ENCODE assay signal across 19 mouse cellular contexts in the genomic region with DNA sequence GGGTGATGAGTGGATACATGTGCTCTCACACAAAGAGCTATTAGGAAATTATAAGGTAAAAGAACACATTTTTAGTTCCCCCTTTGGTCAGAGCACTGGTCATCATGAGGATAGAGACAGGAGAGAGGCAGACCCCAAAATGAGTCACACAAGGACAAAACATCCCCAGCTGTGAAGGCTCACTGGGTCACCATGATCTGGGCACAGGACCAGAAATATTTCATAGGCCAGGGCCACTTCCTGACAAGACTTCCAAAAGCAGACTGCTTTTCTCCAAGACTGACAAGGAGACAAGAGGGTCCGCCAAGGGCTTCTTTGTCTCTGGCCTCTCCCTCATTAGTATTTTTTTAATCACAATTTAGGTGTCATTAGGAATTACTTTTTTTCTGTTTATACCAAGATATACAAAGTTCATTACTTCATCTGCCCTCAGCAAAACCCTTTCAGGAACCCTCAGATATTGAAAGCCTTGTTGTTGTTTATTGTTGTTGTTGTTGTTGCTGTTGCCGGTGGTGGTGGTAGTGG. TPM values are rescaled to one million over a fixed set of nuclear protein-coding genes. Genes with fewer than 3 reads are reported as not detected.
DNase-seq lines count a peak whose midpoint lies in the region; ATAC-seq and TF ChIP-seq lines count a peak whose summit lies in the region.
"Had no signal": no experiment of that assay in that cellular context is flagged by ENCODE, and none has a peak within 500 bp of the region (broad histone marks: within the 10 kb centered on the region; RNA-seq: fewer than 3 reads in every experiment).

A gene (minus strand): TSS at position 475 of the 525 bp plus-strand sequence.

- H3K9me3 ChIP-seq in heart, embryonic 11.5 days (replicated peaks; ENCODE audit: control insufficient read depth, low read length): no peaks in the 10 kb centered on the region
- H3K9me3 ChIP-seq: embryonic facial prominence, embryonic 13.5 days; forebrain, embryonic 10.5 days had no signal

- H3K4me3 ChIP-seq in heart, adult 2 months: no peak within 1 kb of the TSS
- no peak within 1 kb of the TSS for H3K4me3 ChIP-seq in heart, embryonic 11.5 days (ENCODE audit: low read depth, low read length)
- H3K4me3 ChIP-seq: embryonic facial prominence, embryonic 13.5 days; forebrain, embryonic 10.5 days; megakaryocyte, embryonic 14.5 days had no signal

- no peak for TF ChIP-seq CTCF in heart, adult 2 months (IDR thresholded peaks at IDR 0.05)

- intact Hi-C loops in heart, adult 2 months (cut with DNase I): no loop called here
- intact Hi-C loops in heart, postnatal 25 days (cut with DNase I): no loop called here
- intact Hi-C loops in gastrocnemius, postnatal 36 days (cut with DNase I): no loop called here

- H3K79me2 ChIP-seq in heart, adult 2 months (replicated peaks; ENCODE audit: control insufficient read depth, insufficient read depth, low read length): no peaks in the 10 kb centered on the region

- H3K27me3 ChIP-seq in heart, adult 2 months (ENCODE audit: control insufficient read depth, insufficient read depth, low read length): no peaks in the 10 kb centered on the region
- H3K27me3 ChIP-seq in heart, embryonic 11.5 days (ENCODE audit: control insufficient read depth, insufficient read depth, low read length): no peaks in the 10 kb centered on the region
- H3K27me3 ChIP-seq: embryonic facial prominence, embryonic 13.5 days; megakaryocyte, embryonic 14.5 days had no signal

- no peaks in the 10 kb centered on the region for H3K4me1 ChIP-seq in heart, adult 2 months (ENCODE audit: control insufficient read depth, insufficient read depth, low read length)
- H3K4me1 ChIP-seq in heart, embryonic 11.5 days (ENCODE audit: control insufficient read depth, insufficient read depth, low read length): no peaks in the 10 kb centered on the region
- H3K4me1 ChIP-seq: embryonic facial prominence, embryonic 13.5 days; forebrain, embryonic 10.5 days; megakaryocyte, embryonic 14.5 days had no signal

- H3K9ac ChIP-seq in heart, adult 2 months (ENCODE audit: low read depth, low read length): no peak within 1 kb of the TSS
- no peak within 1 kb of the TSS for H3K9ac ChIP-seq in heart, embryonic 11.5 days (ENCODE audit: low read depth, low read length)
- H3K9ac ChIP-seq: embryonic facial prominence, embryonic 13.5 days had no signal

- no peak for TF ChIP-seq EP300 in heart, adult 2 months (IDR thresholded peaks at IDR 0.05; ENCODE audit: insufficient read depth, low read depth, low read length)

- 81% methylated on average over 2 of the region's 2 CpGs for WGBS in heart, adult 2 months
- 86% methylated on average over 2 of the region's 2 CpGs for WGBS in heart, embryonic 11.5 days (ENCODE audit: insufficient replicate concordance)

- H3K4me2 ChIP-seq in heart, embryonic 11.5 days: no peak within 1 kb of the TSS
- H3K4me2 ChIP-seq: embryonic facial prominence, embryonic 13.5 days; liver, embryonic 11.5 days had no signal

- DNase-seq in heart, adult 2 months: peak; percentile 41 to 54
- DNase-seq in ovary, postnatal 14 days (ENCODE audit: low spot score): peak; percentile 2
- DNase-seq in ovary, postnatal 10 days (ENCODE audit: low spot score): no peak
- DNase-seq in heart, postnatal 25 days (ENCODE audit: low spot score): peak; percentile 37
- peak; percentile 46 to 76 for DNase-seq in lung, postnatal 4 days
- DNase-seq in gastrocnemius, postnatal 36 days: no peak
- DNase-seq in layer of hippocampus, adult 9-11 months: no peak
- DNase-seq: cerebellum, adult 11-12 months had no signal

- ATAC-seq in heart, embryonic 11.5 days (replicated peaks; ENCODE audit: insufficient number of reproducible peaks, low FRiP score, low TSS enrichment): no peak
- ATAC-seq: inflammation-experienced regulatory T-cells, adult 6 months had no signal

- TF ChIP-seq POLR2A in heart, adult 2 months (IDR thresholded peaks at IDR 0.05; ENCODE audit: insufficient read depth, low read depth, low read length): no peak

- H3K27ac ChIP-seq in heart, adult 2 months: peak within 1 kb of the TSS; percentile 22
- H3K27ac ChIP-seq in heart, embryonic 11.5 days (ENCODE audit: low read depth, low read length): no peak within 1 kb of the TSS
- H3K27ac ChIP-seq: embryonic facial prominence, embryonic 13.5 days; forebrain, embryonic 10.5 days had no signal

- no peaks in the 10 kb centered on the region for H3K36me3 ChIP-seq in heart, adult 2 months (ENCODE audit: control insufficient read depth, insufficient read depth, low read length)
- H3K36me3 ChIP-seq in heart, embryonic 11.5 days (ENCODE audit: control insufficient read depth, insufficient read depth, low read length): no peaks in the 10 kb centered on the region
- H3K36me3 ChIP-seq: embryonic facial prominence, embryonic 13.5 days; forebrain, embryonic 10.5 days had no signal

RNA-seq across cellular contexts. Expression of the gene that starts here (rescaled TPM):
- total RNA-seq in heart, adult 2 months (2021): not detected
- polyA plus RNA-seq in heart, adult 2 months (2012; rRNA removed): not detected in 2 replicates
- polyA plus RNA-seq in heart, embryonic 11.5 days (2014; fragmentation: Nextera tagmentation; extraction: Ambion mirVana): not detected in 2 replicates
- total RNA-seq in heart, postnatal 25 days (2021): not detected
- total RNA-seq in gastrocnemius, postnatal 36 days (2021): not detected
- total RNA-seq: hematopoietic stem cell, adult 5-6 weeks; layer of hippocampus, postnatal 10 days; left cerebral cortex, postnatal 25 days; neutrophil, adult 5-6 weeks had no signal
- polyA plus RNA-seq: embryonic facial prominence, embryonic 13.5 days; forebrain, embryonic 10.5 days; inflammation-experienced regulatory T-cells, adult 6 months; liver, embryonic 11.5 days; thymus, postnatal 0 days had no signal

Comparison
In these comparisons a context has a peak if more than half of its experiments do, and no peak if none do; other contexts are left out.
1. DNase-seq: peak in ovary, postnatal 14 days (single experiment) and lung, postnatal 4 days (2 of 2); none in ovary, postnatal 10 days (single experiment), gastrocnemius, postnatal 36 days (0 of 2) and layer of hippocampus, adult 9-11 months (single experiment).
2. Peak in DNase-seq and H3K27ac ChIP-seq in heart, adult 2 months; RNA of the gene not detected or under 1 TPM.
3. Peak in DNase-seq in heart, postnatal 25 days; RNA of the gene not detected or under 1 TPM.